Comparison of ENCODE assay signal across 11 mouse cellular contexts in genomic region chr5:37821111-37821601, GRCm38 (mm10). TPM values are rescaled to one million over a fixed set of nuclear protein-coding genes. Genes with fewer than 3 reads are reported as not detected.
DNase-seq lines count a peak whose midpoint lies in the region; ATAC-seq and TF ChIP-seq lines count a peak whose summit lies in the region.
"Had no signal": no experiment of that assay in that cellular context is flagged by ENCODE, and none has a peak within 500 bp of the region (broad histone marks: within the 10 kb centered on the region; RNA-seq: fewer than 3 reads in every experiment).

No protein-coding gene starts in this region.

- DNase-seq in midbrain, embryonic 11.5 days (ENCODE audit: low spot score, missing footprints), result peak; percentile 96
- DNase-seq in limb, embryonic 11.5 days (ENCODE audit: low spot score), result peak; percentile 70
- peak; percentile 45 for DNase-seq in retina, postnatal 1 day
- no peak for DNase-seq in spleen, postnatal 36 days (ENCODE audit: low spot score in 2 of 2)
- no peak for DNase-seq in liver, postnatal 0 days
- DNase-seq in frontal cortex, adult 2 months (ENCODE audit: extremely low spot score in 1 of 2, low spot score in 1 of 2), result no peak
- DNase-seq: layer of hippocampus, adult 9-11 months; right cerebral cortex, postnatal 25 days had no signal

- peak overlapping the region; percentile 82 for H3K4me2 ChIP-seq in midbrain, embryonic 11.5 days
- H3K4me2 ChIP-seq in midbrain, embryonic 16.5 days (ENCODE audit: low read length), result no peak overlapping the region
- peak overlapping the region; percentile 80 for H3K4me2 ChIP-seq in embryonic facial prominence, embryonic 15.5 days (replicated peaks)
- peak overlapping the region; percentile 95 for H3K4me2 ChIP-seq in limb, embryonic 11.5 days (ENCODE audit: low read depth, severe bottlenecking)
- H3K4me2 ChIP-seq in liver, postnatal 0 days (ENCODE audit: low read depth, low read length), result no peak overlapping the region

- H3K27me3 ChIP-seq in midbrain, embryonic 11.5 days (ENCODE audit: control insufficient read depth, insufficient read depth, low read length), result peaks cover 97% of the 10 kb centered on the region
- peaks cover 43% of the 10 kb centered on the region for H3K27me3 ChIP-seq in midbrain, embryonic 16.5 days (ENCODE audit: control insufficient read depth, insufficient read depth, low read depth, low read length)
- H3K27me3 ChIP-seq in embryonic facial prominence, embryonic 15.5 days, result peaks cover 78% of the 10 kb centered on the region
- H3K27me3 ChIP-seq in limb, embryonic 11.5 days (ENCODE audit: control insufficient read depth, insufficient read depth, low read length), result peaks cover 45% of the 10 kb centered on the region
- H3K27me3 ChIP-seq in liver, postnatal 0 days (ENCODE audit: insufficient read depth, low read length), result peaks cover 97% of the 10 kb centered on the region

- no peak for TF ChIP-seq EP300 in liver, postnatal 0 days (IDR thresholded peaks at IDR 0.05; ENCODE audit: low read depth)

- under 1% methylated on average over 27 of the region's 27 CpGs for WGBS in midbrain, embryonic 11.5 days
- 5% methylated on average over 25 of the region's 27 CpGs for WGBS in midbrain, embryonic 16.5 days
- 6% methylated on average over 25 of the region's 27 CpGs for WGBS in embryonic facial prominence, embryonic 15.5 days
- WGBS in limb, embryonic 11.5 days, result under 1% methylated on average over 27 of the region's 27 CpGs
- WGBS in liver, postnatal 0 days (ENCODE audit: insufficient replicate concordance), result 9% methylated on average over 27 of the region's 27 CpGs

- peaks cover 21% of the 10 kb centered on the region for H3K4me1 ChIP-seq in midbrain, embryonic 11.5 days (ENCODE audit: control insufficient read depth, insufficient read depth, low read length)
- H3K4me1 ChIP-seq in midbrain, embryonic 16.5 days (ENCODE audit: control insufficient read depth, insufficient read depth, low read length), result peaks cover 13% of the 10 kb centered on the region; the same call in 1 of the 2 replicates
- peaks cover 52% of the 10 kb centered on the region for H3K4me1 ChIP-seq in embryonic facial prominence, embryonic 15.5 days
- H3K4me1 ChIP-seq in limb, embryonic 11.5 days (ENCODE audit: control insufficient read depth, insufficient read depth, low read length), result peaks cover 28% of the 10 kb centered on the region
- peaks cover 9% of the 10 kb centered on the region for H3K4me1 ChIP-seq in liver, postnatal 0 days (ENCODE audit: insufficient read depth)

- ATAC-seq in midbrain, embryonic 11.5 days (ENCODE audit: low FRiP score), result no peak
- ATAC-seq in midbrain, embryonic 16.5 days, result no peak
- ATAC-seq in embryonic facial prominence, embryonic 15.5 days (ENCODE audit: insufficient number of reproducible peaks, low FRiP score, low TSS enrichment, low read depth), result no peak
- no peak for ATAC-seq in limb, embryonic 11.5 days (ENCODE audit: insufficient number of reproducible peaks, low FRiP score, low TSS enrichment, low read depth)
- ATAC-seq in liver, postnatal 0 days, result no peak

- H3K4me3 ChIP-seq in midbrain, embryonic 11.5 days (ENCODE audit: low read depth, low read length), result peak overlapping the region; percentile 45
- no peak overlapping the region for H3K4me3 ChIP-seq in midbrain, embryonic 16.5 days (ENCODE audit: low read depth, low read length)
- peak overlapping the region; percentile 72 for H3K4me3 ChIP-seq in embryonic facial prominence, embryonic 15.5 days (replicated peaks)
- peak overlapping the region; percentile 74 for H3K4me3 ChIP-seq in limb, embryonic 11.5 days (ENCODE audit: low read depth, low read length)
- no peak overlapping the region for H3K4me3 ChIP-seq in liver, postnatal 0 days (ENCODE audit: low read depth, low read length)

- H3K27ac ChIP-seq in midbrain, embryonic 11.5 days (ENCODE audit: low read depth, low read length), result no peak overlapping the region
- no peak overlapping the region for H3K27ac ChIP-seq in midbrain, embryonic 16.5 days (ENCODE audit: low read length)
- peak overlapping the region; percentile 82 for H3K27ac ChIP-seq in embryonic facial prominence, embryonic 15.5 days (replicated peaks)
- H3K27ac ChIP-seq in limb, embryonic 11.5 days (replicated peaks; ENCODE audit: low read depth, low read length), result peak overlapping the region; percentile 15; the same call in 1 of the 2 replicates
- H3K27ac ChIP-seq in liver, postnatal 0 days (ENCODE audit: low read depth), result no peak overlapping the region
- H3K27ac ChIP-seq: liver, embryonic 14.5 days had no signal

- no peak for TF ChIP-seq CTCF in liver, postnatal 0 days (IDR thresholded peaks at IDR 0.05; ENCODE audit: low read depth)

- no peak overlapping the region for H3K9ac ChIP-seq in midbrain, embryonic 11.5 days (ENCODE audit: low read length)
- no peak overlapping the region for H3K9ac ChIP-seq in midbrain, embryonic 16.5 days (ENCODE audit: low read depth, low read length)
- H3K9ac ChIP-seq in embryonic facial prominence, embryonic 15.5 days, result peak overlapping the region; percentile 26; the same call in 1 of the 2 replicates
- peak overlapping the region; percentile 90 for H3K9ac ChIP-seq in limb, embryonic 11.5 days (ENCODE audit: low read length)
- H3K9ac ChIP-seq in liver, postnatal 0 days (replicated peaks), result no peak overlapping the region
- H3K9ac ChIP-seq: liver, embryonic 14.5 days had no signal

- H3K36me3 ChIP-seq in midbrain, embryonic 11.5 days (ENCODE audit: control insufficient read depth, insufficient read depth, low read length), result no peaks in the 10 kb centered on the region
- H3K36me3 ChIP-seq in midbrain, embryonic 16.5 days (ENCODE audit: control insufficient read depth, insufficient read depth, low read length), result no peaks in the 10 kb centered on the region
- H3K36me3 ChIP-seq in embryonic facial prominence, embryonic 15.5 days, result no peaks in the 10 kb centered on the region
- no peaks in the 10 kb centered on the region for H3K36me3 ChIP-seq in limb, embryonic 11.5 days (ENCODE audit: control insufficient read depth, insufficient read depth, low read length)
- H3K36me3 ChIP-seq in liver, postnatal 0 days (replicated peaks; ENCODE audit: insufficient read depth, low read length), result no peaks in the 10 kb centered on the region

- H3K9me3 ChIP-seq in midbrain, embryonic 11.5 days (ENCODE audit: control insufficient read depth, low read length), result no peaks in the 10 kb centered on the region
- no peaks in the 10 kb centered on the region for H3K9me3 ChIP-seq in midbrain, embryonic 16.5 days (replicated peaks; ENCODE audit: control insufficient read depth, low read length, poor library complexity, severe bottlenecking)
- no peaks in the 10 kb centered on the region for H3K9me3 ChIP-seq in embryonic facial prominence, embryonic 15.5 days (replicated peaks)
- H3K9me3 ChIP-seq in limb, embryonic 11.5 days (ENCODE audit: control insufficient read depth, low read length), result no peaks in the 10 kb centered on the region
- no peaks in the 10 kb centered on the region for H3K9me3 ChIP-seq in liver, postnatal 0 days (ENCODE audit: low read length)

RNA-seq across cellular contexts. Expression of gene Msx1, which starts 3.2 kb away (rescaled TPM):
- polyA plus RNA-seq in midbrain, embryonic 11.5 days (2014; fragmentation: Nextera tagmentation; extraction: Ambion mirVana), result 89.8 and 104 TPM in 2 replicates
- 10.8 and 13.0 TPM in 2 replicates for polyA plus RNA-seq in midbrain, embryonic 16.5 days (2015; fragmentation: Nextera tagmentation; extraction: Ambion mirVana)
- polyA plus RNA-seq in embryonic facial prominence, embryonic 15.5 days (2015; fragmentation: Nextera tagmentation; extraction: Ambion mirVana), result 181 and 201 TPM in 2 replicates
- polyA plus RNA-seq in limb, embryonic 11.5 days (2014; fragmentation: Nextera tagmentation; extraction: Ambion mirVana), result 218 and 235 TPM in 2 replicates
- not detected in 2 replicates for polyA plus RNA-seq in liver, postnatal 0 days (2015; fragmentation: Nextera tagmentation; extraction: Ambion mirVana)
- polyA plus RNA-seq in frontal cortex, adult 2 months (2012; rRNA removed), result 2.7 and 3.9 TPM in 2 replicates

Comparison
In these comparisons a context has a peak if more than half of its experiments do, and no peak if none do; other contexts are left out.
1. H3K4me2 ChIP-seq: peak in midbrain, embryonic 11.5 days (single experiment), embryonic facial prominence, embryonic 15.5 days (single experiment) and limb, embryonic 11.5 days (single experiment); none in midbrain, embryonic 16.5 days (single experiment) and liver, postnatal 0 days (single experiment).
2. H3K4me3 ChIP-seq: peak in midbrain, embryonic 11.5 days (single experiment), embryonic facial prominence, embryonic 15.5 days (single experiment) and limb, embryonic 11.5 days (single experiment); none in midbrain, embryonic 16.5 days (single experiment) and liver, postnatal 0 days (single experiment).
3. DNase-seq: peak in midbrain, embryonic 11.5 days (single experiment), limb, embryonic 11.5 days (single experiment) and retina, postnatal 1 day (single experiment); none in spleen, postnatal 36 days (0 of 2), liver, postnatal 0 days (single experiment) and frontal cortex, adult 2 months (0 of 2).
4. H3K27ac ChIP-seq: peak in embryonic facial prominence, embryonic 15.5 days (single experiment) and limb, embryonic 11.5 days (single experiment); none in midbrain, embryonic 11.5 days (single experiment), midbrain, embryonic 16.5 days (single experiment) and liver, postnatal 0 days (single experiment).
5. H3K9ac ChIP-seq: peak in embryonic facial prominence, embryonic 15.5 days (single experiment) and limb, embryonic 11.5 days (single experiment); none in midbrain, embryonic 11.5 days (single experiment), midbrain, embryonic 16.5 days (single experiment) and liver, postnatal 0 days (single experiment).